Mouse (Mus musculus): ENCODE data around the gene Fbxo28. TPM values are rescaled to one million over a fixed set of nuclear protein-coding genes. Genes with fewer than 3 reads are reported as not detected.
A peak's percentile ranks its signal among the peaks of the same experiment; 100 is the strongest.

Fbxo28 gene
- polyA plus RNA-seq, 1 experiment from 2014 or later: 14.6 TPM

- Histone ChIP-seq H3K36me3 (ENCODE audit: inconsistent target) (no peaks in the 10 kb centered on the region), H3K79me2 (ENCODE audit: inconsistent target) (no peaks in the 10 kb centered on the region), H3K4me3 (ENCODE audit: inconsistent target) (no peak overlapping the region), H3K27ac (no peak overlapping the region)
- 34% methylated on average over 12 of the region's 12 CpGs for WGBS (ENCODE audit: missing documents)
Measured at GRCm38 (mm10) chr1:182363683-182364404, 22.4 kb upstream of the Fbxo28 start.

- Histone ChIP-seq H3K79me2 (ENCODE audit: inconsistent target) (no peaks in the 10 kb centered on the region), H3K36me3 (ENCODE audit: inconsistent target) (no peaks in the 10 kb centered on the region), H3K27ac (no peak overlapping the region), H3K4me3 (ENCODE audit: inconsistent target) (no peak overlapping the region)
- WGBS (ENCODE audit: missing documents): 88% methylated on average over 5 of the region's 5 CpGs
Measured at GRCm38 (mm10) chr1:182362703-182363102, 21.3 kb upstream of the Fbxo28 start.

GRCm38 (mm10) chr1:182358133-182358532 lies 16.7 kb upstream of the Fbxo28 start:
- WGBS (ENCODE audit: missing documents): 86% methylated on average over 1 of the region's 1 CpGs
- no peaks in the 10 kb centered on the region for H3K79me2 ChIP-seq (ENCODE audit: inconsistent target)
- no peak overlapping the region for H3K4me3 ChIP-seq (ENCODE audit: inconsistent target)
- no peaks in the 10 kb centered on the region for H3K36me3 ChIP-seq (ENCODE audit: inconsistent target)
- no peak overlapping the region for H3K27ac ChIP-seq

- no peak overlapping the region for H3K27ac ChIP-seq
- WGBS (ENCODE audit: missing documents): 51% methylated on average over 10 of the region's 11 CpGs
Measured at GRCm38 (mm10) chr1:182354504-182355147, 13.2 kb upstream of the Fbxo28 start.

GRCm38 (mm10) chr1:182349557-182349956 lies 8.1 kb upstream of the Fbxo28 start:
- Histone ChIP-seq H3K27ac (no peak overlapping the region), H3K36me3 (ENCODE audit: inconsistent target) (no peaks in the 10 kb centered on the region), H3K4me3 (ENCODE audit: inconsistent target) (no peak overlapping the region), H3K79me2 (ENCODE audit: inconsistent target) (no peaks in the 10 kb centered on the region)
- 95% methylated on average over 6 of the region's 6 CpGs for WGBS (ENCODE audit: missing documents)

More at GRCm38 (mm10) chr1:182354504-182355147, 13.2 kb upstream of the Fbxo28 start:
- Histone ChIP-seq H3K79me2 (ENCODE audit: inconsistent target) (no peaks in the 10 kb centered on the region), H3K4me3 (ENCODE audit: inconsistent target) (no peak overlapping the region), H3K36me3 (ENCODE audit: inconsistent target) (no peaks in the 10 kb centered on the region)

GRCm38 (mm10) chr1:182346491-182346890 lies 5.1 kb upstream of the Fbxo28 start:
- Histone ChIP-seq H3K4me3 (ENCODE audit: inconsistent target) (no peak overlapping the region), H3K79me2 (ENCODE audit: inconsistent target) (no peaks in the 10 kb centered on the region), H3K36me3 (ENCODE audit: inconsistent target) (no peaks in the 10 kb centered on the region), H3K27ac (no peak overlapping the region)
- 58% methylated on average over 5 of the region's 5 CpGs for WGBS (ENCODE audit: missing documents)

- peaks cover under 1% of the 10 kb centered on the region; the same call in 1 of the 2 replicates for H3K79me2 ChIP-seq (ENCODE audit: inconsistent target)
- no peak overlapping the region for H3K27ac ChIP-seq
- 93% methylated on average over 2 of the region's 2 CpGs for WGBS (ENCODE audit: missing documents)
- no peak overlapping the region for H3K4me3 ChIP-seq (ENCODE audit: inconsistent target)
- H3K36me3 ChIP-seq (ENCODE audit: inconsistent target): no peaks in the 10 kb centered on the region
Measured at GRCm38 (mm10) chr1:182345857-182346256, 4.4 kb upstream of the Fbxo28 start.

- Histone ChIP-seq H3K79me2 (ENCODE audit: inconsistent target) (peaks cover 40% of the 10 kb centered on the region), H3K36me3 (ENCODE audit: inconsistent target) (no peaks in the 10 kb centered on the region), H3K27ac (no peak overlapping the region), H3K4me3 (ENCODE audit: inconsistent target) (peak overlapping the region; percentile 39)
- WGBS (ENCODE audit: missing documents): 31% methylated on average over 6 of the region's 6 CpGs
Measured at GRCm38 (mm10) chr1:182341993-182342392, 564 bp upstream of the Fbxo28 start.

- no peaks in the 10 kb centered on the region for H3K36me3 ChIP-seq (ENCODE audit: inconsistent target)
- peaks cover 57% of the 10 kb centered on the region for H3K79me2 ChIP-seq (ENCODE audit: inconsistent target)
- no peak overlapping the region for H3K27ac ChIP-seq
- 62% methylated on average over 6 of the region's 7 CpGs for WGBS (ENCODE audit: missing documents)
- H3K4me3 ChIP-seq (ENCODE audit: inconsistent target): peak overlapping the region; percentile 39
Measured at GRCm38 (mm10) chr1:182340281-182340680, 1.1 kb downstream of the Fbxo28 start.

GRCm38 (mm10) chr1:182338961-182339565 lies 2.4 kb downstream of the Fbxo28 start:
- Histone ChIP-seq H3K79me2 (ENCODE audit: inconsistent target) (peaks cover 69% of the 10 kb centered on the region), H3K27ac (no peak overlapping the region), H3K36me3 (ENCODE audit: inconsistent target) (no peaks in the 10 kb centered on the region), H3K4me3 (ENCODE audit: inconsistent target) (no peak overlapping the region)
- WGBS (ENCODE audit: missing documents): 83% methylated on average over 7 of the region's 7 CpGs

GRCm38 (mm10) chr1:182333766-182334437 lies 7.5 kb downstream of the Fbxo28 start:
- peaks cover 10% of the 10 kb centered on the region; the same call in 1 of the 2 replicates for H3K36me3 ChIP-seq (ENCODE audit: inconsistent target)
- peaks cover 94% of the 10 kb centered on the region for H3K79me2 ChIP-seq (ENCODE audit: inconsistent target)
- H3K27ac ChIP-seq: no peak overlapping the region
- H3K4me3 ChIP-seq (ENCODE audit: inconsistent target): no peak overlapping the region
- WGBS (ENCODE audit: missing documents): 44% methylated on average over 7 of the region's 7 CpGs

- peaks cover 79% of the 10 kb centered on the region for H3K79me2 ChIP-seq (ENCODE audit: inconsistent target)
- no peak overlapping the region for H3K27ac ChIP-seq
- peaks cover 15% of the 10 kb centered on the region; the same call in 1 of the 2 replicates for H3K36me3 ChIP-seq (ENCODE audit: inconsistent target)
- WGBS (ENCODE audit: missing documents): 94% methylated on average over 5 of the region's 5 CpGs
- H3K4me3 ChIP-seq (ENCODE audit: inconsistent target): no peak overlapping the region
Measured at GRCm38 (mm10) chr1:182332090-182333034, 9.1 kb downstream of the Fbxo28 start.

- Histone ChIP-seq H3K4me3 (ENCODE audit: inconsistent target) (no peak overlapping the region), H3K79me2 (ENCODE audit: inconsistent target) (peaks cover 20% of the 10 kb centered on the region), H3K36me3 (ENCODE audit: inconsistent target) (peaks cover 31% of the 10 kb centered on the region; the same call in 1 of the 2 replicates), H3K27ac (peak overlapping the region; percentile 28)
- WGBS (ENCODE audit: missing documents): 45% methylated on average over 1 of the region's 1 CpGs
Measured at GRCm38 (mm10) chr1:182325919-182326318, 15.5 kb downstream of the Fbxo28 start.

Measured in macrophage (primary cell).